Mouse (Mus musculus) left cerebral cortex, adult 2 months (tissue): ENCODE data around the gene Pkp1. TPM values are rescaled to one million over a fixed set of nuclear protein-coding genes. Genes with fewer than 3 reads are reported as not detected.

Source experiments
- DNase-seq, 2 experiments: peaks; one replicate each; pipeline ENCODE4 v3.0.0; 2021 to 2022; ENCODE audit warnings: low spot score in 2 of 2, mixed read lengths in 1 of 2; ENCODE audit errors: extremely low spot score in 1 of 2
- H3K27ac ChIP-seq: fragments of 200-600 bp; 2 replicates; pipeline ENCODE4 v1.8.1; 2022
- H3K4me3 ChIP-seq: fragments of 200-600 bp; 2 replicates; pipeline ENCODE4 v1.8.1; 2022
- CTCF ChIP-seq: fragments of 200-600 bp; IDR thresholded peaks from 2 replicates; pipeline ENCODE4 v1.8.1; 2022; ENCODE audit warnings: antibody characterized with exemption, mild to moderate bottlenecking, moderate library complexity
- intact Hi-C: fragments of 180-260 bp; cut with DNase I; formaldehyde crosslinking; loops from one replicate; pipeline ENCODE4 v1.15.1; 2025
- total RNA-seq, 2 experiments: library from RNA; stranded (reverse); gene quantifications; 2 replicates each; pipeline ENCODE4 v1.2.3; 2021

The Pkp1 gene
- total RNA-seq, 2 experiments from 2014 or later, result 0.25 to 0.40 TPM

GRCm38 (mm10) chr1:135838626-135839025, 80.4 kb downstream of the Pkp1 start:
- Histone ChIP-seq H3K27ac (no peak overlapping the region), H3K4me3 (no peak overlapping the region)
- TF ChIP-seq CTCF, result no peak
- intact Hi-C loops, result no loop called here
- DNase-seq, result no peak

GRCm38 (mm10) chr1:135835716-135836483, 83.1 kb downstream of the Pkp1 start, which contains the start of gene Tnnt2:
Gene Tnnt2 (plus strand): TSS chr1:135836354.
- no peak for DNase-seq
- no peak within 1 kb of the TSS for H3K27ac ChIP-seq
- intact Hi-C loops, result no loop called here
- TF ChIP-seq CTCF, result no peak
- H3K4me3 ChIP-seq, result no peak within 1 kb of the TSS

DNA sequence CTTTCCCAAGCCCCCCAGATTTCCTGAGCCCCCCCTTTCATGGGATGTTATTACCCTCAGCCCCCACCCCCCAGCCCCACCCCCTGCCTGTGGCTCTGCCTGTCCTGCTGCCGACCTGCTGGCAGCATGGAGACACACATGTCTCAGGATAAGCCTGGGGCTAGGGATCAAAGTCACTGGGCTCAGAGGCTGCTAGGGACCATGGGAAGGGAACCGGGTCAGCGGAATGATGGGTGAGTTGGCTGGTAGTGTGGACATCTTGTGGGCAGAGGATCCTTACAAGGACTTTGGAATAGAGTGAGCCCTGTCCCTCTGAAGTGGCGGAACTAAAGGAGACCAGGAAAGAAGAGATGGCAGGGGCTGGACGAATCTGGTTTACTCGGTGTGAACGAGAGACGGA, 84.0 kb downstream of the Pkp1 start:
- H3K27ac ChIP-seq, result no peak overlapping the region
- intact Hi-C loops, result no loop called here
- DNase-seq, result no peak
- H3K4me3 ChIP-seq, result no peak overlapping the region
- TF ChIP-seq CTCF, result no peak

DNA sequence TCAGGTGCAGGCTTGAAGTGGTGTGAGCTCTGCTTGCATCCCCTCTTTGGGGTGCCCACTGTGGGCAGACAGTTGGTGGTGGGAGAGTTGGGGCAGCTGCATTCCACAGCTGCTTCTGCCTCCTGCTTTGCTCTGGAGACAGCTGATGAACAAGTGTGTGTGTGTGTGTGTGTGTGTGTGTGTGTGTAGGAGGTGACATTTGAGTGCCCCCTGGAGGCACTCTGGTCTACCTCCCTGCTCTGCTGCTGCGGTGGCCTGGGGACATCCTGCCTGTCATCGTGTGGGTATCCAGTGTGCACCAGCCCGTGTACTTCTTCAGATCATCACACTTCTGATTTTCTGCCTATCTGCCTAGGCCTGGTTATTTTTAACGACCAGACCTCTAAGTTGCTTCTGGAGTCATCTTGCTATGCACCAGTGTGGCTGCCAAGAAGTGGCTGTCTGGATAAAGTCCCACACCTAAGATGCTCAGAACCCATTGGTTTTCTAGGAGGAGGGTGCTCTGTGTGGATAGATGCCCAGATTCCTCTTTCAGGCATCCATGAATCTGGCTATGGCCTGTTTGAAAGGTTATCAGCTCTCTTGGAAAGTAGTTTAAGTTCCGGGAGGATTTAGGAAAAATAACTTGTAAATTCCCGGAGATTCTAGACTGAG, 84.7 kb downstream of the Pkp1 start:
- H3K4me3 ChIP-seq, result no peak overlapping the region
- TF ChIP-seq CTCF, result no peak
- no peak overlapping the region for H3K27ac ChIP-seq
- intact Hi-C loops, result no loop called here
- DNase-seq, result no peak

GRCm38 (mm10) chr1:135828918-135829317, 90.1 kb downstream of the Pkp1 start:
- intact Hi-C loops, result loop anchor here (1.0 to 5.0 kb wide), 2 partner anchors 18 to 77 kb away; no protein-coding TSS in a partner anchor
- no peak overlapping the region for H3K4me3 ChIP-seq
- no peak overlapping the region for H3K27ac ChIP-seq
- peak; percentile 34 to 38 for DNase-seq
- TF ChIP-seq CTCF, result peak; percentile 49

- no peak for TF ChIP-seq CTCF
Measured at GRCm38 (mm10) chr1:135821780-135822179, 97.2 kb downstream of the Pkp1 start.

More at GRCm38 (mm10) chr1:135821780-135822179, 97.2 kb downstream of the Pkp1 start:
- no peak for DNase-seq
- intact Hi-C loops, result no loop called here
- Histone ChIP-seq H3K27ac (no peak overlapping the region), H3K4me3 (no peak overlapping the region)

Other genes starting within 250 kb of the Pkp1 start
- gene Csrp1, start 199.1 kb downstream of the Pkp1 start, total RNA-seq, result 100 to 1,000 TPM; 208 to 212 TPM
- gene Phlda3, start 153.1 kb downstream of the Pkp1 start, total RNA-seq, result 10 to 100 TPM; 18.2 to 20.0 TPM
- gene Tnni1, start 139.8 kb downstream of the Pkp1 start, total RNA-seq, result 1 to 10 TPM; 1.6 to 1.7 TPM
- under 1 TPM; 0.95 to 0.98 TPM for gene Lad1, start 100.6 kb downstream of the Pkp1 start, total RNA-seq
- 1 to 10 TPM; 7.5 to 8.9 TPM for gene Tnnt2, start 82.9 kb downstream of the Pkp1 start, total RNA-seq
- gene Igfn1, start 87.1 kb upstream of the Pkp1 start, total RNA-seq, result 10 to 100 TPM; 18.5 to 20.2 TPM
- 10 to 100 TPM; 53.7 to 56.7 TPM for gene Tmem9, start 88.9 kb upstream of the Pkp1 start, total RNA-seq
- 1 to 10 TPM; 1.8 to 2.0 TPM for gene Ascl5, start 131.6 kb upstream of the Pkp1 start, total RNA-seq
- gene Cacna1s, start 133.5 kb upstream of the Pkp1 start, total RNA-seq, result 1 to 10 TPM; 1.3 to 1.8 TPM
- gene Kif21b, start 212.2 kb upstream of the Pkp1 start, total RNA-seq, result 10 to 100 TPM; 67.3 to 74.2 TPM